Comparison of ENCODE assay signal across 20 mouse cellular contexts in the genomic region with DNA sequence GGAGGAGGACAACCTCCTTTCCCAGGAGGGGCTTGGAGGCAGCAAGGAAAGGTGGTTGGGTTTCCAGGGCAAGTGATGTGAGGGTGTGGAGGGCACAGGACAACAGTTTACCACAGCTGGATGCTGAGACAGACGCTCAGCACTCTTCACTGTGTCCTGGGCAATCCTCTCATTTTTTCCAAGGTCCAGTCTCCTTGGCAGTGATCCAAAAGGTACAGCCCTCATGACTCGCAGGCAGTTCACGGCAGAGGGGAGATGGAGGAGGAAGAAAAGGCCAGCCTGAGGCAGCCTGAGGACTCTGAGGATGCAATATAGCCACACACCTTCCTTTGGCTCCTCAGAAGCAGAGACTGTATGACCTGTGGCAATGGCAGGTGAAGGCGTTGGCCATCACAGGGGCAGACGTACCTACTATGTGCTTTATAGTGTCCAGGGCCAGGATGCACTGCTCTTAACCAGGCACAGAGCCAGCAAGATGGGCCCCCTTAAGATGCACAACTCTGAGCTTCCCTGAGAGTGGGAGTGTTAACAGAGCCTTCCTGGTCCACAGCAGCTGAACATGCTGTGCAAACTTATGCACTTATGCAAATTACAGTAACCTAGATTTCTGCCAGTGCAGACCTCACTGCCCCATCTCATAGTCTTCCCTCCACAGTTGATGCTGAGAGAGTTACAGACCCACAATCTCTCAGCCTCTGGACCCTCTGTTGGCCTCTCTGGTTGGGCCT.
"Had no signal": no experiment of that assay in that cellular context is flagged by ENCODE, and none has a peak within 500 bp of the region (broad histone marks: within the 10 kb centered on the region; RNA-seq: fewer than 3 reads in every experiment).

No protein-coding gene starts in this region.

- H3K36me3 ChIP-seq: limb, embryonic 13.5 days; midbrain, embryonic 12.5 days; midbrain, embryonic 15.5 days; neural tube, embryonic 13.5 days had no signal

- H3K9ac ChIP-seq: limb, embryonic 13.5 days; liver, embryonic 14.5 days; liver, postnatal 0 days; lung, embryonic 14.5 days; midbrain, embryonic 12.5 days; midbrain, embryonic 15.5 days; neural tube, embryonic 13.5 days had no signal

- H3K27me3 ChIP-seq: midbrain, embryonic 12.5 days; midbrain, embryonic 15.5 days; neural tube, embryonic 13.5 days had no signal

- H3K4me3 ChIP-seq: layer of hippocampus, adult 2 months; left cerebral cortex, adult 2 months; limb, embryonic 13.5 days; midbrain, embryonic 12.5 days; midbrain, embryonic 15.5 days; myocyte; neural tube, embryonic 13.5 days had no signal

- H3K4me1 ChIP-seq: midbrain, embryonic 12.5 days; midbrain, embryonic 15.5 days had no signal

- H3K27ac ChIP-seq: kidney, postnatal 0 days; layer of hippocampus, adult 2 months; left cerebral cortex, adult 2 months; limb, embryonic 13.5 days; liver, embryonic 14.5 days; macrophage; midbrain, embryonic 12.5 days; midbrain, embryonic 15.5 days; neural tube, embryonic 13.5 days; stomach, postnatal 0 days had no signal

- DNase-seq: kidney, adult 2 months; layer of hippocampus, postnatal 36 days; liver, postnatal 0 days; lung, embryonic 14.5 days; retina, postnatal 1 day; right cerebral cortex, postnatal 14 days; right cerebral cortex, postnatal 4 days; thymus, adult 2 months; thymus, postnatal 14 days had no signal
